Mouse (Mus musculus) cerebellum, postnatal 14 days (tissue): ENCODE data around the gene Hlcs.

Experiments used
- DNase-seq, 2 experiments: peaks; one replicate each; pipeline ENCODE4 v3.0.0; 2021; ENCODE audit warnings: mixed read lengths in 2 of 2

Hlcs gene

DNA sequence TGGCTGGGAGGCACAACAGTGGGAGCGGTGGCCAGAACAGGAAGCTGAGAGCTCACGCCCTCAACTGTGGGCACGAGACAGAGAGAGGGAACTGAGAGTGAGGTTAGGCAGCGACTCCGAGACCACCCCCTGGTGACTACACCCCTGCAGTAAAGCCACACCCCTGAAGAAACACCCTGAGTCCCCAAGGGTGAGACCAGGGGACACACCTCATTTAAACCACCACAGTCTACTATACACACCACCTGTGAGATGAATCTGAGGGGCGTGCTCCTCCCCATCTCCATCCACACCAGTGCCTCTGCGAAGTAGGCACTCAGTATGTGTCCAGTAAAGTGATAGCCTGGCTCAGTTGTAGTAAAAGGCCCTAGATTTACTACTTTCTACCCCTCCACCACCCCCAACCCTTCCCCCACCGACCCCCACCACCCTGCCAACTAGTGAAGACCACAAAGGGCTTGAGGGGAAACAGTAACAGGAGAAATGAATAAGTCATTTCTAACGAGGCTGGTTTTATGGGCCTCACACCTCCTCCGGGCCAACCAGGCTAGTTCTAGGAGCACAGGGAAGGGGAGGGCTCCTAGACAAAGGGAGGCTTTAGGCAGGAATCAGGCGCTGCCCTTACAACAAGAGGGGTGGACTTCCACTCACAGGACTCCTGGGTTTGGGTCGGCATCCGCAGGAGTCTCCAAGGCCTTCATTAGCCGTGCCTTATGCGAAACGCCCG is 67.2 kb downstream of the Hlcs start:
- DNase-seq = no peak

- DNase-seq = no peak
Measured at GRCm38 (mm10) chr16:94241126-94241525, 72.2 kb downstream of the Hlcs start.

GRCm38 (mm10) chr16:94240190-94240589 is 73.2 kb downstream of the Hlcs start:
- no peak for DNase-seq

DNA sequence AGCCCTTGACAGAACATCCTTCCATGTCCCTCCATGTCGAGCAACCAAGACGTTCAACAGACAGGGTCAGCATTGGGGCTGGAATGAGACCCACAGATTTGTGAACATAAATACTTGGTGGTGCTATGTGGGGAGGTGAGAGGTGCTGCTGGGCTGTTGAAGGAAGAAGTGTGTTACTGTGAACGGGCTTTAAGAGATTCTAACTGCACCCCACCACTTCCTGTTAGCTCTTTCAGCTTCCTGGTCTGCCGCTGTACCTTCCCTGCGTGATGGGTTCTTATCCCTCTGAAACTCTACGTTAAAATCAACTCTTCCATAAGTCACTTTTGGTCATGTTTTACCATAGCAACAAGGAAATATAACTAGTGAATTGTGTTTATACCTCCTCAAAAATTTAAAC is 73.8 kb downstream of the Hlcs start:
- no peak for DNase-seq

- no peak for DNase-seq
Measured at GRCm38 (mm10) chr16:94239146-94239545, 74.2 kb downstream of the Hlcs start.

- no peak for DNase-seq
Measured at GRCm38 (mm10) chr16:94237130-94237484, 76.3 kb downstream of the Hlcs start.

GRCm38 (mm10) chr16:94236226-94237129 is 76.9 kb downstream of the Hlcs start:
- no peak for DNase-seq

DNA sequence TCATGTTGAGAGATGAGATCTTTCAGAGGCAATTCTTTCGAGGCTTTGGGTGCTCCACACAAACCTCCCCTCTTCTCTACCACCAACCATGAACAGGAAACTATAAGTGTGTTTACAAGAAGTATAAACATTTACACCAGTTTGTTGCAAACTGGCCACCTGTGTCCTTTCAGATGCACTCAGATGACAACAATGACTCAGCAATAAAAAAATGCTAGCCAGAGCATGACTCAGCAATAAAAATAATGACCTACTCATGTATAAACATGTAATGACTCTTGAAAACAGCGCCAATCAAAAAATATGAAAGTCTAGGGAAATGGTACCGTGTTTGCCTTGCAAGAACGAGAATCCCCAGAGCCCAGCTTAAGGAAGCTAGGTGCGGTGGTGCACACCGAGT is 77.7 kb downstream of the Hlcs start:
- DNase-seq = no peak

DNA sequence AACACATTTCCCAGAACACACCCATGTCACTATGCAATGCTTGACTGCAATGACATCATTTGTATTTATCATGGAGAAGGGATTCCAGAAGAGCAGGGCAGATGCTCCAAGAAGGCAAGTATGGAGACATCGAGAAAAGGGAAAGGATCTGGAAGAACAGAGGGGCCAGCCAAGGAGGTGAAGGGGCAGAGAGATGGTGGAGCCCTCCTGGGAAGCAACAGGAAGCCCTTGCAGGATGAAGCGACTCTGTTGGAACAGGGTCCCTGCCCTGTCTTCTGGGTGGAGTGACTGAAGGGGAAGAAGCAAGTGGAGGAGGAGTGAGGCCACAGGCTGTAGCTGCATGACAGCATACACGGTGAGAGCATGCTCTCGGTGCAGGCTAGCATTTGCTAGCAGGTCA is 79.2 kb downstream of the Hlcs start:
- DNase-seq = no peak

DNA sequence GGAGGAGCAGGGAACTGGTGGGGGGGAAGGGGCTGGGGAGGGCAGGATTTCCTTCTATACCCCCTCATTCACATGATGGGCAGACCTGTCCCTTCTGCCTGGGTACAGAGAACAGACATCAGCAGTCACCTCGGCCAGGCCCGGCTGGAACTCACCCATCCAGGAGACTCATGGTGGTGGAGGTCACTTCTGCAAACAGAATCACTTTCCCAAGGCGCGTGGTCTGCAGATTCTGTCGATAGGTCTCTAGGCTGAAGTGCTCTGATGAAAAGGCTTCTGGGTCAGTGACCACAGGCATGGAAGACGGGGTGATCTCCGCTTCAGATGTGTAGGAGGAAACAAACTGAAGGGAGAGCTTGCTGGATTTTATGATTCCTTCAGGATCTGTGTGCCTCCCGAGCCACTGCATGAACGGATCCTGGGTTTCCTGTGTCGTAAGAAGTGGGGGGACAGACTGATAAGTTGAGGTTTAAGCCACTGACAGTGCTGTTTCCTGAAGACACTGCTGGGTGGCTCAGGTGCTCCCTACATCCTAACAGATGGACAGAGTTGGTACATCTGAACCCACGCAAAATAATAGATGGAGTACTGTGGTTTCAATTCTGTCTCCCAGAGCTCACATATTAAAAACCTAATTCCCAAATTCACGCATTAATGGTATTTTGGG is 82.3 kb downstream of the Hlcs start:
- no peak for DNase-seq

DNA sequence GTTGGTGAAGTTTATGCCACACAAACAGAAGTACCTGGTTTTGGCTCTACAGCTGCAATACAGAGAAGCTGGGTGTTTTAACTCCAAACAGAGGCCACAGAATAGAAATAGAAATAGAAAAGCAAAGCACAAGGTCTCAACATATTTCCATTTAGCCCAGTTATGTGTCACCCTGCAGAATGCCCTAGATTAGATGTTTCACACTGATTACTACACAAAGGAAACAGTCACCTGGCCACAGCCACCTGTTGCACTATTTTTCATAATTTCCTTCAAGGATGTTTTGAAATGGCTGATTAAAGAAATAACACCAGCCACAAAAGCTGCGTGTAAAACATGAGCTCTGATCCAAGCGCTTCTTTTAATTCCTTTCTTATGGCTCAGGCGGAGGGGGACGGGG is 82.9 kb downstream of the Hlcs start:
- no peak for DNase-seq

DNA sequence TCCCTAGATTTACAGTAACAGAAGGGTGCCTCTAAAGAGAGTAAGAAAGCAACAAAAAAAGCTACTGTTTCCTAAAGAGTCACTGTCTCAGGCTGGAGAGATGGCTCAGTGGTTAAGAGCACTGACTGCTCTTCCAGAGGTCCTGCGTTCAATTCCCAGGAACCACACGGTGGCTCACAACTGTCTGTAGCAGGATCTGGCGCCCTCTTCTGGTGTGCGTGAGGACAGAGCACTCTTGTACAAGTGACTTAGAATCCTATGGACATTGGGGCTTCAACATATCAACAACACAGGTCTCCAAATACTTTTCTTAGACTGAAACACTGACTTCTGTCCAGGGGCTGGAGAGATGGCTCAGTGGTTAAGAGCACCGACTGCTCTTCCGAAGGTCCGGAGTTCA is 83.5 kb downstream of the Hlcs start:
- DNase-seq = no peak

GRCm38 (mm10) chr16:94228858-94229555 is 84.4 kb downstream of the Hlcs start:
- no peak for DNase-seq

DNA sequence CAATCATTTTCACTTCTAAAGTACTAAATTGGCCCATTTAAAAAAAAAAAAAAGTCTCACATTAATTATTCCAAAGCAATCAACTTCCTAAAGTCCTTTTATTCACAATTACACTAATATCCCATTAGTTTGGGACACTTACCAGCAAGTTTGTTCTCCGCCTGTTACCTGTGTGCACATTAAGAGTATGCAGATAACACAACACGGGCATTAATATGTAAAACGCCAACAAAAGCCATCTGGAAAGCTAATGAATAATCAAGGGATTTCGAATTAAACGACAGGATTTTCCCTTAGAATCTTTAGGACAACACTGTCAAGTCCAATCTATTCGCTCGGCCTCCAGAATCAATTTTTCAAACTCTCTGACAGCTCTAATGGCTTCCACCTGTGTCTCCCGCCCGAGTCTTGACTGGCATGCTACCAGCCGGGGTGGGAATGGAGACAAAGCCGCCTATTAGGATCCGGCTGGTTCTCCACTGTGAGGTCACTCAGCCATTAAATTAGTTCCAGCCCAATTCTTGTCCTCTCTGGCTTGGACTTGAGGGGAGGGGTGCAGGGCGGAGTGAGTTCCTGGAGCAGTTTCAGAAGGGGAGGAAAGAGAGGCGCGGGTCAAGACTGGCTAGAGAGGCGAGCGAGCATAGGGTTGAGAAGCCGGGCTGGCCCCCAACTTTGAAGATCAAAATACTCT is 85.9 kb downstream of the Hlcs start:
- peak; percentile 82 to 88 for DNase-seq

- DNase-seq = no peak
Measured at GRCm38 (mm10) chr16:94223363-94223720, 90.0 kb downstream of the Hlcs start.

GRCm38 (mm10) chr16:94222646-94223362 is 90.6 kb downstream of the Hlcs start:
- DNase-seq = no peak

- no peak for DNase-seq
Measured at GRCm38 (mm10) chr16:94210689-94211357, 102.5 kb downstream of the Hlcs start.

DNA sequence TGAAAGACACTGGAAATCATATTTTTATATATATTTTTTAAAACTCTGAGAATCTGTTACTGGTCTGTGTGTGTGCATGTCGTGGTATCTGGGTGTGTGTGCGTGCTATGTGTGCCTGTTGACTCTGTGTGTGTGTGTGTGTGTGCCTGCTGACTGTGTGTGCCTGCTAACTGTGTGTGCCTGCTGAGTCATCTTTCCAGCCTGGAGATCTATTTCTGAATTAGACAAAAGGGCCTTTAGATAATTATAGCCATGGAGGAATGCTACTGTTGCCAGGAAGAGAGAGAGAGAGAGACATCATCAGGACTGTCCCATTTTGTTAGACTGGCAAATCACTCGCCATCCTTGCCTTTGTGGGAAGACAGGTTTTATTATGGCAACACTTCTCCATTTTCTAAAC is 103.7 kb downstream of the Hlcs start:
- peak; percentile 18 to 24 for DNase-seq

GRCm38 (mm10) chr16:94208826-94209225 is 104.5 kb downstream of the Hlcs start:
- DNase-seq = no peak

DNA sequence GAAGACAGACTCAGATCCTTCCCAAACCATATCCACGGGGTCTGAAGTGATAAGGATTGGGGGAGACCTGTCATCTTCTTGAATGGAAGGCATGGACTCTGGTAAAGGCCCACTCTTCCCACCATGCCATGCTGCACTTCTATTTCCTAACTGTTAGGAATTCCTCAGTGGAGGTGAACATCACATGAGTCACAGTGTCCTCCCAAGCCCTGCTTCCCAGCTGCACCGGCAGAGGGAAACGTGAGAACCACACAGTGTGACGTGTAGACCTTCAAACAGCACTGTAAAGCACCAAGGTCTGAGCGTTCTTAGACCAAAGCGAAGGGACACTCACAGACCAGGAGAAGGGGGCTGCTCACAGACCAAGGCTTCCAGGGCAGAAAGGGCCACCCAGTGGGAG is 105.2 kb downstream of the Hlcs start:
- no peak for DNase-seq
